Mouse (Mus musculus) right cerebral cortex, postnatal 4 days (tissue): ENCODE measurements at regions not wholly inside any gene's neighbourhood (a gene's known extent, or its start where the extent isn't known, plus 50 kb on each side); places are given as distances from the start of the nearest gene placed in this dataset.
A peak's percentile ranks its signal among the peaks of the same experiment; 100 is the strongest.

Experiments
- DNase-seq: peaks from one replicate; pipeline ENCODE4 v3.0.0-alpha.2; 2022

DNA sequence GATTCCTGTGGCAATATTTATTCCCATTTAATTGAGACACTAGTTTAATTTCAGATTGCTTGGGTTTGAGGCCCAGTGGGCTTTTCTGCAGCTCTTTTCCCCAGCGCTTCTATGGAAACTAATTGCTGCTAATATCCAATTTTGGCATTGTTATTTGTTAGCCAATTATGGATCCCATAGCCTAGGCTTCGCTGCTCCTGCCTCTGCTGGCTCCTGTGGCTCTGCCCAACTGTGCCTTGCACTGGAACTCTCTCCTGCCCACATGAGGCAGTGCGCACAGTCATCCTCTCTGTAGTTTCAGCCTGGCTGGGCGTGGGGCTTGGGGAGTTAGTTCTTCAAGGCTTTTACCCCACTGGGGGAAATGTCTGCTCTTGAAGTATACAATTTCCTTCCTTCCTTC lies 491.8 kb downstream of the Prss52 start:
- peak; percentile 53 for DNase-seq

DNA sequence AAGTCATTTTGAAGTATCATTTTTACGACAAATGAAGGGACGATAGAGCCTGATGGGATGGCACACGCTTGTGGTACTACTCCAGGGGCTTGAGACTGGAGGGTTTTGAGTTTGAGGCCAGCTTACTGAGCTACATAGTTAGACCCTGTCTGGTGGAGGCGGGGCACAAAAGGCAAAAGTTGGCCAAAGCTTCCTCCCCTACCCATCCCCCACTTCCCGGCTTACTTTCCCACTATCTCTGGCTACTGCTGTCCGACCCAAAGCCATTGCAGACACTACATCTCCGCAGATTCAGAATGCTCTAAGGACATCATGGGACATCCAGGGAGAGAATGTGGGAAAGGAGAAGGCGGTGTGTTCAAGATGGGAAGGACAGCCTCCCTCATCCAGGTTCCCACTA lies 493.1 kb downstream of the Prss52 start:
- no peak for DNase-seq
